Mouse (Mus musculus) retina, postnatal 1 day (tissue): ENCODE results near the gene Ranbp10.

Experiments
- DNase-seq: peaks from one replicate; pipeline ENCODE4 v3.0.0-alpha.2; 2012

Ranbp10 gene

GRCm38 (mm10) chr8:105780298-105780697 is 46.9 kb downstream of the Ranbp10 start:
- no peak for DNase-seq

GRCm38 (mm10) chr8:105777833-105778232 is 49.3 kb downstream of the Ranbp10 start:
- DNase-seq, result no peak

GRCm38 (mm10) chr8:105774498-105774897 is 52.7 kb downstream of the Ranbp10 start:
- no peak for DNase-seq

GRCm38 (mm10) chr8:105773441-105773861 is 53.7 kb downstream of the Ranbp10 start:
- DNase-seq, result no peak

GRCm38 (mm10) chr8:105771398-105772175 is 55.6 kb downstream of the Ranbp10 start:
- no peak for DNase-seq

GRCm38 (mm10) chr8:105770609-105771008 is 56.5 kb downstream of the Ranbp10 start:
- DNase-seq, result peak; percentile 65

GRCm38 (mm10) chr8:105768485-105769257 is 58.5 kb downstream of the Ranbp10 start:
- DNase-seq, result no peak

- peak; percentile 97 for DNase-seq
Measured at GRCm38 (mm10) chr8:105758277-105759108, 68.7 kb downstream of the Ranbp10 start, which contains the start of gene Gfod2. Gfod2 (minus strand) TSS chr8:105758664.

- DNase-seq, result peak; percentile 10
Measured at GRCm38 (mm10) chr8:105757796-105758276, 69.3 kb downstream of the Ranbp10 start.

- DNase-seq, result no peak
Measured at GRCm38 (mm10) chr8:105754688-105755087, 72.5 kb downstream of the Ranbp10 start.

GRCm38 (mm10) chr8:105753916-105754315 is 73.2 kb downstream of the Ranbp10 start:
- no peak for DNase-seq

GRCm38 (mm10) chr8:105750606-105751005 is 76.5 kb downstream of the Ranbp10 start:
- peak; percentile 60 for DNase-seq

- DNase-seq, result peak; percentile 14
Measured at GRCm38 (mm10) chr8:105743301-105743700, 83.8 kb downstream of the Ranbp10 start.

- no peak for DNase-seq
Measured at GRCm38 (mm10) chr8:105739216-105739615, 87.9 kb downstream of the Ranbp10 start.

GRCm38 (mm10) chr8:105732186-105732585 is 95.0 kb downstream of the Ranbp10 start:
- no peak for DNase-seq

GRCm38 (mm10) chr8:105727397-105728124 is 99.6 kb downstream of the Ranbp10 start:
- DNase-seq, result no peak

- no peak for DNase-seq
Measured at GRCm38 (mm10) chr8:105725726-105726125, 101.4 kb downstream of the Ranbp10 start.

- no peak for DNase-seq
Measured at GRCm38 (mm10) chr8:105722861-105723260, 104.3 kb downstream of the Ranbp10 start.

- DNase-seq, result no peak
Measured at GRCm38 (mm10) chr8:105719637-105720036, 107.5 kb downstream of the Ranbp10 start.
